ENCODE assay signal across 8 mouse cellular contexts in the genomic region with DNA sequence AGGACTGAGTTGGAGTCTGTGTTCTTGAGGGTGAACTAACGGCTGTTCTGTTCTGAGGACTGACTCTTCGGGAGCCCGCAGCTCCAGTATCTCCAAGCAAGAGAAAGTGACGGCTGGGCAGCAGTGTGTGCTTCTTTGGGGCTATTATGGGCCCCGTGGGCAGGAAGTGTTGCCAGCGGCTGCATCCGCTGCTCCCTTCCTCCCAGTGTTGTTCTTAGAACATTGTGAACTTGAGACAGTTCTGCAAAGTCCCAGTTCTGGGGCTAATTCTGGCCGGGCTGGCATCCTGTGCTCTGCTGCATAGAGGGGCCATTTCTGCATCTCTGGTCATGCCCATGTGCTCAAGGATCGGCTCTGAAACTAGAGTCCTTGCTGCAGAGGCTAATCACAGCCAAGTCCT. TPM values are rescaled to one million over a fixed set of nuclear protein-coding genes. Genes with fewer than 3 reads are reported as not detected.
A peak's percentile ranks its signal among the peaks of the same experiment; 100 is the strongest.
DNase-seq lines count a peak whose midpoint lies in the region; ATAC-seq lines count a peak whose summit lies in the region.

No protein-coding gene starts in this region.

- intact Hi-C loops in heart, postnatal 25 days (cut with DNase I) = loop anchor here (5.0 kb wide), 1 partner anchor 97 kb away; no protein-coding TSS in a partner anchor
- intact Hi-C loops in left cerebral cortex, postnatal 14 days (cut with DNase I) = loop anchor here (5.0 kb wide), 1 partner anchor 152 kb away; no protein-coding TSS in a partner anchor

- peak; percentile 78 for DNase-seq in layer of hippocampus, adult 11-12 months (ENCODE audit: low spot score)
- no peak for DNase-seq in layer of hippocampus, postnatal 10 days (ENCODE audit: low spot score in 2 of 2)
- peak; percentile 75 for DNase-seq in heart, postnatal 25 days (ENCODE audit: low spot score)
- peak; percentile 82 to 94 for DNase-seq in left cerebral cortex, postnatal 14 days (ENCODE audit: low spot score in 2 of 2)
- no peak for DNase-seq in cerebellum, postnatal 4 days (ENCODE audit: low spot score in 2 of 2)

- WGBS in embryonic facial prominence, embryonic 12.5 days = 46% methylated on average over 9 of the region's 9 CpGs
- under 1% methylated on average over 8 of the region's 9 CpGs for WGBS in macrophage (ENCODE audit: missing documents)

- no peaks in the 10 kb centered on the region for H3K9me3 ChIP-seq in embryonic facial prominence, embryonic 12.5 days

- peak overlapping the region; percentile 50 for H3K27ac ChIP-seq in embryonic facial prominence, embryonic 12.5 days
- peak overlapping the region; percentile 94 for H3K27ac ChIP-seq in macrophage

- no peak overlapping the region for H3K4me2 ChIP-seq in embryonic facial prominence, embryonic 12.5 days (replicated peaks)

- no peak for ATAC-seq in embryonic facial prominence, embryonic 12.5 days (ENCODE audit: insufficient number of reproducible peaks, insufficient read depth, low FRiP score, low TSS enrichment)
- ATAC-seq in erythroid progenitor cell, adult 5-6 weeks (replicated peaks; ENCODE audit: low FRiP score, poor library complexity, severe bottlenecking) = no peak

- no peaks in the 10 kb centered on the region for H3K27me3 ChIP-seq in embryonic facial prominence, embryonic 12.5 days

- no peak overlapping the region for H3K4me3 ChIP-seq in embryonic facial prominence, embryonic 12.5 days
- no peak overlapping the region for H3K4me3 ChIP-seq in macrophage (ENCODE audit: inconsistent target)

- H3K36me3 ChIP-seq in embryonic facial prominence, embryonic 12.5 days = peaks cover 23% of the 10 kb centered on the region
- peaks cover 14% of the 10 kb centered on the region; the same call in 1 of the 2 replicates for H3K36me3 ChIP-seq in macrophage (ENCODE audit: inconsistent target)

- H3K9ac ChIP-seq in embryonic facial prominence, embryonic 12.5 days = 0 out of 2 replicates have a peak overlapping the region, but pooled peaks have one; percentile 10

- no peaks in the 10 kb centered on the region for H3K79me2 ChIP-seq in macrophage (ENCODE audit: inconsistent target)

- peaks cover 17% of the 10 kb centered on the region for H3K4me1 ChIP-seq in embryonic facial prominence, embryonic 12.5 days

RNA-seq across cellular contexts. Expression of a gene that starts 31.7 kb away (rescaled TPM):
- 10 to 100 TPM; 10.5 to 12.0 TPM for total RNA-seq in layer of hippocampus, postnatal 10 days (2021)
- polyA plus RNA-seq in embryonic facial prominence, embryonic 12.5 days (2016; fragmentation: Nextera tagmentation; extraction: Ambion mirVana) = 19.1 and 20.3 TPM in 2 replicates
- 10 to 100 TPM; 11.9 to 14.1 TPM for total RNA-seq in heart, postnatal 25 days (2021)
- 10 to 100 TPM; 10.6 to 11.0 TPM for total RNA-seq in left cerebral cortex, postnatal 14 days (2021)
- 10 to 100 TPM in 20 of 26 experiments, 1 to 10 TPM in 6; 6.4 to 34.0 (median 15.6) TPM for total RNA-seq in macrophage (2018; cell fraction: chromatin; rRNA removed)
- 10 to 100 TPM; 21.6 to 54.9 (median 34.9) TPM for total RNA-seq in macrophage (2018; cell fraction: cytosol; rRNA removed)
- 10 to 100 TPM; 13.1 to 39.0 (median 20.5) TPM for total RNA-seq in macrophage (2018; cell fraction: nucleus; rRNA removed)
- 33.1 to 40.0 TPM (median 38.6 TPM) in 3 replicates for polyA plus RNA-seq in macrophage (2018)
- 2.1 and 2.9 TPM in 2 replicates for total RNA-seq in erythroid progenitor cell, adult 5-6 weeks (2015; ENCODE audit: low replicate concordance)
- total RNA-seq in erythroid progenitor cell, adult 5-6 weeks (2017; ENCODE audit: low replicate concordance) = 0.39 and 0.61 TPM in 2 replicates

RNA-seq across cellular contexts. Expression of a gene that starts 43.1 kb away (rescaled TPM):
- not detected for total RNA-seq in layer of hippocampus, postnatal 10 days (2021)
- polyA plus RNA-seq in embryonic facial prominence, embryonic 12.5 days (2016; fragmentation: Nextera tagmentation; extraction: Ambion mirVana) = 1.8 and 2.5 TPM in 2 replicates
- under 1 TPM; 0.23 to 0.53 TPM for total RNA-seq in heart, postnatal 25 days (2021)
- under 1 TPM; 0.48 to 0.63 TPM for total RNA-seq in left cerebral cortex, postnatal 14 days (2021)
- not detected for total RNA-seq in macrophage (2018; cell fraction: chromatin; rRNA removed)
- not detected for total RNA-seq in macrophage (2018; cell fraction: cytosol; rRNA removed)
- total RNA-seq in macrophage (2018; cell fraction: nucleus; rRNA removed) = not detected
- polyA plus RNA-seq in macrophage (2018) = not detected in 3 replicates
- not detected in 2 replicates for total RNA-seq in erythroid progenitor cell, adult 5-6 weeks (2015; ENCODE audit: low replicate concordance)
- total RNA-seq in erythroid progenitor cell, adult 5-6 weeks (2017; ENCODE audit: low replicate concordance) = not detected in 2 replicates

Comparison
In these comparisons a context has a peak if more than half of its experiments do, and no peak if none do; other contexts are left out.
1. DNase-seq: peak in layer of hippocampus, adult 11-12 months (single experiment), heart, postnatal 25 days (single experiment) and left cerebral cortex, postnatal 14 days (2 of 2); none in layer of hippocampus, postnatal 10 days (0 of 2) and cerebellum, postnatal 4 days (0 of 2).